Mouse (Mus musculus) lung, adult 2 months (tissue): ENCODE results near the gene Bphl.

Experiments
- CTCF ChIP-seq: fragments of 200-500 bp; IDR thresholded peaks from 2 replicates; pipeline ENCODE4 v1.5.1; 2011; ENCODE audit warnings: mild to moderate bottlenecking, low read length, control low read depth; ENCODE audit not compliant: insufficient read depth
- POLR2A ChIP-seq: fragments of 200-500 bp; IDR thresholded peaks from 2 replicates; pipeline ENCODE4 v1.6.1; 2011; ENCODE audit warnings: low read depth, mild to moderate bottlenecking, control low read depth, low read length, borderline replicate concordance; ENCODE audit errors: extremely low read depth

- no peak for TF ChIP-seq CTCF
- no peak for TF ChIP-seq POLR2A
Measured at GRCm38 (mm10) chr13:34097086-34097485, 59.7 kb downstream of the Bphl start.
